Mouse (Mus musculus): ENCODE measurements around the gene Wapl.

DNA sequence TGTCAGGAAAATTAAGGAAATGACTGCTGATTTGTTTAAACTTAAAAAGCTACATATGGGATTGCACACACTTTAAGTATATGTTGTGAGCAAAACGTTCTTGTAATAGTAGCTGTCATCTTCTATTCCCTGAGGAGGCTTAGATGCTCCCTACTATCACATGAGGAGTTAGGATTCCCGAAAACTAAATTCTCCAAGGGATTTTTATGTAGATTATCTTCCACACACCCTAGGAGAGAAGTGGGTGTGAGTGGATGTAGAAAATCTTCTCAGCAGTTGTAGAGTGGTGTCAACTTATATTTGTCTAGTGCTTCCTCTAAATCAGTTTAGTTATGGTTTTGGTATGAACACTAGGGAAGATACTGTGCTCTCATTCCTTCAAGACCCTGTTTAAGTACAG lies 36.5 kb downstream of the Wapl start:
- TF ChIP-seq POLR2A (IDR thresholded peaks at IDR 0.05; ENCODE audit: insufficient read depth, low read depth, low read length): no peak
- TF ChIP-seq CTCF (IDR thresholded peaks at IDR 0.05; ENCODE audit: insufficient read depth, low read depth, low read length): no peak

Data from olfactory bulb, adult 2 months (tissue).